Mouse (Mus musculus) CH12.LX (cell line): Measurements from ENCODE around the gene Siah3. TPM values are rescaled to one million over a fixed set of nuclear protein-coding genes. Genes with fewer than 3 reads are reported as not detected.
A peak's percentile ranks its signal among the peaks of the same experiment; 100 is the strongest.

Experiments
- DNase-seq: peaks from one replicate; pipeline ENCODE4 v3.0.0-alpha.2; 2013; ENCODE audit errors: extremely low read depth
- H3K27ac ChIP-seq: 2 replicates; pipeline ENCODE4 v1.5.1; 2012; ENCODE audit warnings: low read depth, mild to moderate bottlenecking, control low read depth, moderate library complexity; ENCODE audit not compliant: insufficient read depth
- H3K27me3 ChIP-seq: replicated peaks from 2 replicates; pipeline ENCODE3; 2012; ENCODE audit warnings: inconsistent platforms
- H3K36me3 ChIP-seq, 2 experiments: replicated peaks in 1 of 2; 2 replicates each; pipeline versions ENCODE3 to v1.6.1; 2012; ENCODE audit warnings: inconsistent platforms in 1 of 2, low read length in 1 of 2, mild to moderate bottlenecking in 1 of 2, mixed read lengths in 1 of 2, moderate library complexity in 1 of 2; ENCODE audit not compliant: control insufficient read depth in 1 of 2, insufficient read depth in 1 of 2
- H3K4me1 ChIP-seq, 2 experiments: 2 replicates each; pipeline ENCODE4 v1.6.1; 2012; ENCODE audit warnings: inconsistent platforms in 1 of 2, moderate library complexity in 1 of 2; ENCODE audit not compliant: insufficient read depth in 2 of 2, control insufficient read depth in 1 of 2
- H3K4me2 ChIP-seq: 2 replicates; pipeline ENCODE4 v1.6.1; 2012; ENCODE audit warnings: low read depth, mild to moderate bottlenecking, control low read depth; ENCODE audit not compliant: poor library complexity, insufficient read depth, severe bottlenecking
- H3K4me3 ChIP-seq, 3 experiments: fragments of 150-350 bp in 1 of 3; sonication (generic) in 1 of 3; replicated peaks in 1 of 3; 2 replicates each; pipeline versions ENCODE3 to v1.5.1; 2011 to 2012; ENCODE audit warnings: low read depth in 2 of 3, low read length in 2 of 3, mild to moderate bottlenecking in 2 of 3, moderate library complexity in 2 of 3, control low read depth in 1 of 3, improper control_type of control experiment in 1 of 3, inconsistent platforms in 1 of 3, mixed read lengths in 1 of 3; ENCODE audit not compliant: poor library complexity in 1 of 3
- H3K79me2 ChIP-seq: replicated peaks from 2 replicates; pipeline ENCODE4 v1.6.1; 2012; ENCODE audit warnings: mild to moderate bottlenecking, moderate library complexity; ENCODE audit not compliant: control insufficient read depth, poor library complexity, insufficient read depth, severe bottlenecking; ENCODE audit errors: extremely low read depth
- H3K9ac ChIP-seq: 2 replicates; pipeline ENCODE4 v1.6.1; 2012; ENCODE audit warnings: low read depth, mild to moderate bottlenecking, control low read depth, moderate library complexity; ENCODE audit not compliant: insufficient read depth
- H3K9me3 ChIP-seq: replicated peaks from 2 replicates; pipeline ENCODE3; 2012; ENCODE audit warnings: low read length, inconsistent platforms, mixed read lengths
- CTCF ChIP-seq, 2 experiments: IDR thresholded peaks in 1 of 2; conservative IDR thresholded peaks in 1 of 2; 2 replicates each; pipeline ENCODE4 v1.5.1; 2011 to 2012; ENCODE audit warnings: low read depth in 2 of 2, low read length in 2 of 2, improper control_type of control experiment in 1 of 2, inconsistent platforms in 1 of 2, mild to moderate bottlenecking in 1 of 2, moderate library complexity in 1 of 2
- EP300 ChIP-seq: IDR thresholded peaks from 2 replicates; pipeline ENCODE4 v1.6.1; 2011; ENCODE audit warnings: low read length, improper control_type of control experiment
- GABPA ChIP-seq: IDR thresholded peaks from 2 replicates; pipeline ENCODE4 v1.6.1; 2012; ENCODE audit warnings: low read depth, low read length, improper control_type of control experiment, inconsistent platforms; ENCODE audit not compliant: insufficient replicate concordance
- JUN ChIP-seq: IDR thresholded peaks from 2 replicates; pipeline ENCODE4 v1.6.1; 2011; ENCODE audit warnings: low read depth, mild to moderate bottlenecking, low read length, improper control_type of control experiment, moderate library complexity; ENCODE audit not compliant: insufficient read depth
- JUND ChIP-seq: conservative IDR thresholded peaks from 2 replicates; pipeline ENCODE4 v1.6.1; 2011; ENCODE audit warnings: low read depth, low read length, improper control_type of control experiment
- MAFK ChIP-seq: IDR thresholded peaks from 2 replicates; pipeline ENCODE4 v1.6.1; 2011; ENCODE audit warnings: low read length, improper control_type of control experiment; ENCODE audit not compliant: insufficient replicate concordance
- MEF2A ChIP-seq: IDR thresholded peaks from 2 replicates; pipeline ENCODE4 v1.6.1; 2014; ENCODE audit warnings: low read depth, mild to moderate bottlenecking, inconsistent platforms, low read length, improper control_type of control experiment, borderline replicate concordance
- MYC ChIP-seq: IDR thresholded peaks from 2 replicates; pipeline ENCODE4 v1.6.1; 2011; ENCODE audit warnings: low read depth, mild to moderate bottlenecking, improper control_type of control experiment, low read length
- NRF1 ChIP-seq: IDR thresholded peaks from 2 replicates; pipeline ENCODE4 v1.6.1; 2014; ENCODE audit warnings: low read depth, mild to moderate bottlenecking, inconsistent platforms, low read length, improper control_type of control experiment, moderate library complexity
- PAX5 ChIP-seq: IDR thresholded peaks from 2 replicates; pipeline ENCODE4 v1.6.1; 2012; ENCODE audit warnings: low read length, inconsistent platforms, mixed read lengths
- POLR2A ChIP-seq: IDR thresholded peaks from 2 replicates; pipeline ENCODE4 v1.6.1; 2011; ENCODE audit warnings: low read depth, mild to moderate bottlenecking, improper control_type of control experiment, low read length
- RAD21 ChIP-seq: IDR thresholded peaks from 2 replicates; pipeline ENCODE4 v1.6.1; 2011; ENCODE audit warnings: low read depth, mild to moderate bottlenecking, low read length, improper control_type of control experiment, moderate library complexity
- SMC3 ChIP-seq: IDR thresholded peaks from 2 replicates; pipeline ENCODE4 v1.6.1; 2011; ENCODE audit warnings: low read depth, low read length, improper control_type of control experiment
- TBP ChIP-seq: conservative IDR thresholded peaks from 2 replicates; pipeline ENCODE4 v1.6.1; 2011; ENCODE audit warnings: low read depth, low read length, improper control_type of control experiment
- UBTF ChIP-seq: IDR thresholded peaks from 2 replicates; pipeline ENCODE4 v1.6.1; 2012; ENCODE audit warnings: low read depth, mild to moderate bottlenecking, inconsistent platforms, low read length, improper control_type of control experiment, moderate library complexity
- USF1 ChIP-seq: IDR thresholded peaks from 2 replicates; pipeline ENCODE4 v1.6.1; 2014; ENCODE audit warnings: low read depth, mild to moderate bottlenecking, inconsistent platforms, low read length, improper control_type of control experiment
- USF2 ChIP-seq: conservative IDR thresholded peaks from 2 replicates; pipeline ENCODE4 v1.6.1; 2011; ENCODE audit warnings: low read depth, low read length, improper control_type of control experiment
- dilution Hi-C: fragments of 300-500 bp; cut with MboI; formaldehyde crosslinking; loops from 2 replicates; pipeline ENCODE4 v1.14.3; 2020; ENCODE audit warnings: low sequenced_read_pairs; ENCODE audit not compliant: extremely low pct_unique_long_range_greater_than_20kb, extremely low pct_ligation_motif_present
- in situ Hi-C: fragments of 300-500 bp; cut with MboI; formaldehyde crosslinking; loops from 3 replicates; pipeline ENCODE4 v1.14.3; 2019; ENCODE audit warnings: low sequenced_read_pairs, low pct_ligation_motif_present, low pct_unique_long_range_greater_than_20kb, mixed read lengths
- polyA plus RNA-seq: library from polyadenylated mRNA; unstranded; fragments of >175 nt; gene quantifications from 2 replicates; pipeline ENCODE4 v1.2.1, GENCODE M21; 2012; ENCODE audit warnings: low read depth; ENCODE audit not compliant: insufficient read length
- total RNA-seq, 2 experiments: library from RNA; depleted of rRNA; stranded (reverse); fragments of 300-350 nt in 1 of 2; fragments of >200 nt in 1 of 2; gene quantifications; 2 replicates each; pipeline ENCODE4 v1.2.3; 2012 to 2014

The Siah3 gene
- total and polyA plus RNA-seq, 3 experiments: not detected

DNA sequence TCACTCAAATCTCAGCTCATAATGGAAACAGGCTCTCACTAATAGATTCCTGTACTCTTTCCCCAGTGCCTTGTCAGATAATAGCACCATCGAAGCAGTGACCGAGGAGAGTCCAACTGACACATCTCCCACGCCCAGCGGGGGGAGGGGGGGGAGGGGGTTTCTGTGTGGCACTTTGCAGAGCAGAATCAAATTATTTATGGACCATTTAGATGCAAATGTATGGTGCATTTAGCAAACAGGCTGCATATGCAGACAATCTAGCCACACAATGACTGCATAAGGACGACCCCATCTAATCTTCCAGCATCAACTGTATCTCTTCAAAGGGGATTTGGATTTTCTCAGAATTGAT, 85.2 kb downstream of the Siah3 start:
- Histone ChIP-seq H3K9me3 (no peaks in the 10 kb centered on the region), H3K4me3 (no peak overlapping the region), H3K79me2 (no peaks in the 10 kb centered on the region), H3K27me3 (no peaks in the 10 kb centered on the region), H3K9ac (no peak overlapping the region), H3K4me2 (no peak overlapping the region), H3K4me1 (no peaks in the 10 kb centered on the region), H3K27ac (no peak overlapping the region), H3K36me3 (no peaks in the 10 kb centered on the region)
- in situ Hi-C loops: no loop called here
- no peak for TF ChIP-seq NRF1
- no peak for TF ChIP-seq SMC3
- TF ChIP-seq UBTF: no peak
- dilution Hi-C loops: no loop called here
- no peak for DNase-seq

GRCm38 (mm10) chr14:75541731-75542130, 85.9 kb downstream of the Siah3 start:
- dilution Hi-C loops: no loop called here
- no peak for DNase-seq
- H3K9ac ChIP-seq: no peak overlapping the region
- no peaks in the 10 kb centered on the region for H3K79me2 ChIP-seq
- H3K4me3 ChIP-seq: no peak overlapping the region
- no peak overlapping the region for H3K27ac ChIP-seq
- no peaks in the 10 kb centered on the region for H3K4me1 ChIP-seq
- no peaks in the 10 kb centered on the region for H3K9me3 ChIP-seq
- in situ Hi-C loops: no loop called here
- H3K27me3 ChIP-seq: no peaks in the 10 kb centered on the region
- H3K36me3 ChIP-seq: no peaks in the 10 kb centered on the region
- H3K4me2 ChIP-seq: no peak overlapping the region
- TF ChIP-seq USF1 (no peak), MAFK (no peak), MYC (no peak), POLR2A (no peak), JUND (no peak), JUN (no peak), GABPA (no peak), TBP (no peak), MEF2A (no peak), EP300 (no peak), UBTF (no peak)

- H3K36me3 ChIP-seq: no peaks in the 10 kb centered on the region
- H3K4me1 ChIP-seq: no peaks in the 10 kb centered on the region
- peak; percentile 15 for DNase-seq
- no peak overlapping the region for H3K9ac ChIP-seq
- in situ Hi-C loops (no loop called here), dilution Hi-C loops (no loop called here)
- H3K79me2 ChIP-seq: no peaks in the 10 kb centered on the region
- no peak overlapping the region for H3K4me2 ChIP-seq
- H3K27me3 ChIP-seq: no peaks in the 10 kb centered on the region
- H3K4me3 ChIP-seq: no peak overlapping the region
- TF ChIP-seq CTCF (conservative IDR thresholded peaks at IDR 0.05 in 1 of 2, IDR thresholded peaks at IDR 0.05 in 1 of 2; ENCODE audit: low read depth in 2 of 2, low read length in 2 of 2): peak in 1 of 2 experiments; percentile 57; a peak in 2 of 4 replicates
- no peak for TF ChIP-seq PAX5
- peak; percentile 5; the same call in 1 of the 2 replicates for TF ChIP-seq RAD21
- TF ChIP-seq USF2: no peak
- TF ChIP-seq SMC3: peak; percentile 27
- H3K27ac ChIP-seq: no peak overlapping the region
- H3K9me3 ChIP-seq: no peaks in the 10 kb centered on the region
Observed at GRCm38 (mm10) chr14:75561577-75562331, 106.0 kb downstream of the Siah3 start.
